Mouse (Mus musculus) NIH3T3 (cell line): ENCODE measurements around the gene Rnf2.
A peak's percentile ranks its signal among the peaks of the same experiment; 100 is the strongest.

ENCODE experiments used
- DNase-seq: peaks from one replicate; pipeline ENCODE4 v3.0.0-alpha.2; 2012; ENCODE audit warnings: low read depth

The Rnf2 gene

DNA sequence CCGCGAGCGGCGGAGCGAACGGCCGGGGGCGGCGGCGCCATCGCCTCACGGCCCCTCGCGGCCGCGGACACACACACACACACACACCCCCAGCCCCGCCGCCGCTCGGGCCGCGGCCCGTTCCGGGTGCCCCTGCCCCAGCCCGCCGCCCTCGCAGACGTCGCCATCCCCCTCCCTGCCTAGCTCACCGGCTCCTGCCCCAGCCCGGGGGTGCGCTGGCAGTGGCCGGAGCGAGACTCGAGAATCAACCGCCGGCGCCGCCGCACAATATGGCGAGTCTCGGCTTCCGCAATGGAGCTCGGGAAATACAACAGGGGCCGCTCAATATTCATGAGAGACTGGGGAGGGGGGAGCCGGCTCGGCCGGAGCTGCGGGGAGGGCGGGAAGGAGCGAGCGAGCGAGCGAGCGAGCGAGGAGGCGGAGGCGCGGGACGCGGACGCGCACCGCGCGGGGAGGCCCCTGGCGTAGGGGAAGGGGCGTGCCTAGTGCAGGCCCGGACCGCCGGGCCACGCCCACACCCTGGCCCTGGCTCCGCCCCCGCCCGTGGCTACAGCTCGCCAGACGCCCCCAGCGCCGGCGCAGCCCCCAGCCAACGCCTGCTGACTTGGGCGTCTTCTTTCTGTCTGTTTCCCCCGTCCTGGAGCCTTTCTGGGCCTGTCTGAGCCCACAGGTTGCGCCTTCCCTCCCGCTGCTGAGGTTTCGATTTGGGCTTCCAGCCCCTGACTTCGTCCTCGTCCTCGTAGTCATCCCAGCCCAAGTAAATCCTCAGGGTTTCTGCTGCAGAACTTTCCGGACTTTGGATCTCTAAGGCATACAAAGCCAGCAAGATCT lies at the start of gene Rnf2:
Rnf2 (minus strand) TSS at position 425 of the 831 bp plus-strand sequence.
- DNase-seq: peak; percentile 97

DNA sequence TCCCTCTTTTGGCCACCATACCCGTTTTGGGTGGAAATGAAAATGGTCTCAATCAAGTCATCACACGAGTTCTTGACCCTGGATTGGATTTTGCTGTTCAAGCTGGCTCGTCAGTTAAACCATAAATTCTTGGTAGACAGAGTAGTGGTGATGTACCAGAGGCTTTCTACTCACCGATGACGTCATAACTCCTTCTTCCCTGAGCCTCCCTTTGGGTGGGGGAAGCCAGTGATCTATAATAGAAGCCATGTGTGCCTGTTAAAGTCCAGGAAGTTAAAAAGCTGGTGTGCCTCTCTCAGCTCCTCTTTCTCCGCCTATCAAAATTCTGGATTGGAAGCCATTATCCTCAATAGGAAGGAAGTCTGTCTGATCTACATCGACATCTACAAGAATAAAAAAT lies 49.0 kb upstream of the Rnf2 start:
- DNase-seq: peak; percentile 80

DNA sequence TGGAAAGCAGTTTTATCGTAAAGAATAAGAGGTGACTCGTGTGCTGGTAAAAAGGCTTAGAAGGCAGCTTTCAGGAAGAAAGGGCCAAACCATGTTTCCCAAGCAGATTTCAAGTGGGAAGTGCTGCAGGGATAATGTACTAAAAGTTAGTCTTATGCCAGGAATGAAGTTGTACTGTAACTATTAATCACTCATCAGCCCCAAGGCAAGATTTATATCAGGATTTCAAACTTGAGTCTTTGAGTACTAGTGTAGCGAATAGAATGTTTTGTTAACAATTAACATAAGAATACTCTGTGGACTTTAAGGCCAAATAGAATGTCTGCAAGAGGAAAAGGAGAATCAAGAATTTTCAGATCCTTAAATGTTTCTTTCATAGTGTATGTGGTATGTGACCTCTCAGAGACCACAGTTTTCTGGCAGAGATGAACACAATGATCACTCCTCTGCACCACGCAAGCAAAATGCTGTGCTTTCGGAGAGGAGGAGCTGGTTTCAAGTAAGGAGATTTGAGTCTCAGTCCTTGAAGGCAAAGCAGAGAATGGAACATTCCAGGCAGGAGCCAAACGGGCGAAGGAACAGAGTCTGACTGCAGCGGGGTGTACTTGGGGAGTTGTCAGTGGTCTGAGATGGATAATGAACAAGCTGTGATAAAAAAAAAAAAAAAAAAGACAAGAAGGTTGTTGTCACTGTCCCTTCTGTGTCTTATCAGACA lies 48.3 kb upstream of the Rnf2 start:
- DNase-seq: peak; percentile 72

DNA sequence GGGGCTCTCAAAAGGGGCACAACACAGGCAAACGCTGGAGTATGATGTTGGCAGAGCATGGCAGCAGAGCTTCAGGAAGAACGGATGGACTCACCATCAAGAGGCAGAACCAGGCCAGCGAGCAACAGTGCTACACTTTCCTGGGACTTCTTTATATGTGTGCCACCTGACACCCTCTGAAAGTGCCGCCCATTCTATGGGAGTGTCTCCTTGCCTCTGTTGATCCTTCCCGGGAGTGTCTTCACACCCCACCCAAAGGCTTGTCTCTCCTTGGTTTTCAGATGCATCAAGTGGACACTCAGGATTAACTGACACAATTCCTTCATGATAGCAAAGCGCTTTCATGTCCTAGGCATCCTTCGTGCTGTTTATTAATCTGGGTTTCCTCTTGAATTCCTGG lies 44.8 kb upstream of the Rnf2 start:
- DNase-seq: no peak

DNA sequence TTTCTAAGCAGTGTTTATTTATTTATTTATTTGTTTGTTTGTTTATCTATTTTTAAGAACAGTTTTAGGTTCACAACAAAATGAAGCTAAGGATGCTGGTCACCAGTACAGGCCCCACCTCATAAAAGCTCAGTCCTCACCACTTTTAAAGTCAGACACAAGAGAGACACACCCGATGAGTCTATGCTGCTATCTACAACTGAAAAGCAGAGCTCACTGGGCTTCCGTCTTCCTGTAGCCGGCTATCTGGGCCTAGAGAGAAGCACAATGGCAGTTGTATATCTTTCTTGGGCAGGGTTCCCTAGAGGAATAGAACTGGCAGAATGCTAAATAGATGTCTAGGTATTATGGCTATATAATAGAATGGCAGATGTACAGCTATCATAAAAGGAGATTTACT lies 43.8 kb upstream of the Rnf2 start:
- no peak for DNase-seq

DNA sequence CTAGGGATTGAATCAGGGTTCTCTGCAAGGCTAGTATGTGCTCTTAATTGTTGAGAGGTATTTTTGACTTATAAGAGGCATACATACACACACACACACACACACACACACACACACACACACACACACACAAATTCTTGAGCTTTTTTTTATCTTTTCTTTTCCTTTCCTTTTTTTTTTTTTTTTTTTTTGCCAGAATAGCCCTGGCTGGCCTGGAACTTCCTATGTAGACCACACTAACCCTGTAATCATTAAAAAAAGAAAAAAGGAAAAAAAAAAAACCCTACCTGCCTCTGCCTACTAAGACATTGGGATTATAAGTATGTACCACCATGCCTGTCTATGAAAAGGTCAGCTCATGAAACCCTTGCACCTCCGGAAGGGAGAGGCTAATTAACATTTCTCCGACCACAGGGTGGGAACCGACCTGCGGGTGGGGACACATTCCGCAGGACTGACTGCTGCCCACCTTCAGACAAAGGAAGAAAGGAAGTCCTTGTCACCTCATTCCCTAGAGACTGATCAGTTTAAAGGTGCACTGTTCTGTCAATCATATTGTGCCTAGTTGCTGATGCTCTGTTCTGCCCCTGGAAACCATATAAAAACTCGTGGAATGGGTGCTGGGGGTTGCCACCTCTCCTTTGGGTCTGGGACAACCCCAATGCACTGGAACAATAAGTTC lies 43.2 kb upstream of the Rnf2 start:
- no peak for DNase-seq

DNA sequence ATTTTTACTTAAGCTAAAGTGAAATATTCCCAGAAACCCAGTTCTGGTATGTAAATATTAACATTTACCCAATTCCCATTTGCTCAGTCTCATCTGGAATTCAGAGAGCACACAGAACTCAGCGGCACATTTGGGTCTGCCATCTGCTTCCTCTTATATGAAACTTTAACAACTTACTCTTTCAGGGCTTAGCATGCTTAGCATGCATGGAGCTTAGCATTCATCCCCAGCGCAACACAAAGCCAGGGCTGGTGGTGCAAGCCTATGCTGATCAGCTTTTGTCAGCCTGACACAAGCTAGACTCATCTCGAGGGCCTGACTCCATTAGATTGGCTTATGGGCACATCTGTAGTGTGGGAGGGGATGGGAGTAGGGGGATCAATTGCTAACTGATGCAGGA lies 25.9 kb upstream of the Rnf2 start:
- no peak for DNase-seq

DNA sequence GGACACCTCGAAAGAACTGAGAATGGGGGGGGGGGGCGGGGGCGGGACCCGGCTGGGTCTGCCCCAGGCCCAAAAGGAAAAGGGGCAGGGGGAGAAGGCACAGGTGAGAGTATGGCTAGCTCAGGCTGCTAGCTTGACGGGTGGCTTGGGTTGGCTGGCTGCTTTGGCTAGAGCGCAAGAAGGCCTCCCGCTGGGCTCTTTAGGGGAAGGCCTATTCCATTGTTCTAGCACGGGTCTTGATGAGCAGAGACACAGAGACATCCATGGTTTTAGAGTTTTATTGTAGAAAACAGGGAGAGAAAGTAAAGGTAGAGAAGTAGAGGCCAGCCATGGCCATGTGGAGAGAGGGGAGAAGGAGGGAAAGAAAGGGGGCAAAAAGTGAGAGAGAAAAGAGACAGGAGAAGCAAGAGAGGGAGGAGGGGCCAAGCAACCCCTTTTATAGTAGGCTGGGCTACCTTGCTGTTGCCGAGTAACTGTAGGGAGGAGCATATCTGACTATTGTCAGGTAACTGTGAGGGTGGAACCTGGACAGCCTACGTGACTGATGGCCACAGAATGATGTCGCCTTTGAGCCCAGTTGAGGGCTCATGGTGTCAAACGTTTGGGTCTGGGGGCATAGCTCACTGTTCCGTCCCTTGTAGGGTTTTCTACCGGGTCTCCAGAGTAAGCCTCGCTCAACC lies 17.0 kb upstream of the Rnf2 start:
- no peak for DNase-seq

DNA sequence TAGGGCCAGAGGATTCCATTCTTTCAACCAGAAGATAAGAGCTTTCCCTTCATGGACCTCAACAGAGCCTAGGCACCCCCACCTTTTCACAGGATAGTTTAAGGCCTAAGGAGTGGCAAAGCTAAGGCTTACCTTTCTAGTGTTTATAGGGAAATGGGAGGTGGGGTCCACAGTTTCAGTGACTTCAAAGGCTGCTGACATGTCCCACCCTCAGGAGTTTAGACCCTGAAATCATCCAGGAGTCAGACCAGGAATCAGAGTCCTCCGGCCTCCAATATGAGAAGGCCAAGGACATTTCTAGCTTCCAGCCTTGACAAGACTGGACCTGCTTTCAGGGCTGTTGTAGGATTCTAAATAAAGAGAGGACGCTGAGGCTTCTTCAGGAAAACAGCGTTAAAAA lies 16.1 kb upstream of the Rnf2 start:
- DNase-seq: no peak

DNA sequence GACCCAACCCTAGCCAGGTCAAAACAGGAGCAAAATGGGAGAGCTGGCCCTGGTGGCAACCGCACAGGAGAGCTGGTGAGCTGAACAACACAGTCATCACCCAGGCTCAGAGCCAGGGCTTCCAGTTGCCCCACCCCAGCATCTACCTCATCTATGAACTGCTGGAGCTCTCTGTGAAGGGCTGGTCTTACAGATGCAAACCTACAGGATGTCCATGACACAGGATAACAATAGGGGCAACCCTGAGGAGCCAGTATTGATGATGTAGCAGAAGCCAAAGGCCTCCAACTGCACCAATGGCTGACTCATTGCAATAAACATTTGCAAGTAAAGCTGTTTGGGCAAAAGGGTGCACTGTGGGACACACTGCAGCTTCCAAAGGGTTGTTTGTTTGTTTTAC lies 15.0 kb upstream of the Rnf2 start:
- DNase-seq: peak; percentile 44

DNA sequence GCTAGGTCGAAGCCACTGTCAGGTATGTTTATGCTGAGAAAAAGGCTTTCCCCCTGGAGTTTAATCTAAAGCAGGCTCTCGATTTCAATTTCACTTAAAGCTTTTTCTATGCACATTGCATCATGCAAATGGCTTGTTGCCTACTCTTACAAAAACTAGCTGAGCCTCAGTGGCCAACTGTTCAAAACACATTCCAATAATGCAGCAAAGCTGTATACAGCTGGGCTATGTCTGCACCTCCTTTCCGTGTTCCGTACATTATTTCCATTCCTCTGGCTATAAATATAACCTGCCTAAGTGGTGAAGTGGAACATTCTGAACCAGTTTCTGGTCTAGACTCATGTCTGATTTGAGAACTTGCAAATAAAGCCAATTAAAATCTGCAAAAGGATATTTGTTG lies 13.4 kb upstream of the Rnf2 start:
- peak; percentile 76 for DNase-seq

DNA sequence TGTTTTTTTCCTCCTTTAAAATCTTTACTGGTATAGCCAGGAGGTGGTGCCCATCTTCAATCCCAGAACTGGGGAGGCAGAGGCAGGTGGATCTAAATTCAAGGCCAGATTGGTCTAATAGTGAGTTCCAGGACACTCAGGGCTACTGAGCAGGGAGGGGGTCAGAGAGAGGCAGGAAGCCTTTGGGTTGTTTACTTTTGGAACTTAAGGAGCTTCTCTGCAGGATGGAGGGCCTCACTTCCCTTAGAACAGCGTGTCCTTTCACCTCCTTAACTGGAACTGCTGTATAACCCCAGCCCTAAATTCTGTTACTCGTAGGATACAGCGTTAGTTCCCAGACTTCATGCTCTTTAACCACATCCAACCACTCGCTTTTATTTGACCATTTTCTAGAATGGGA lies 10.1 kb upstream of the Rnf2 start:
- no peak for DNase-seq

DNA sequence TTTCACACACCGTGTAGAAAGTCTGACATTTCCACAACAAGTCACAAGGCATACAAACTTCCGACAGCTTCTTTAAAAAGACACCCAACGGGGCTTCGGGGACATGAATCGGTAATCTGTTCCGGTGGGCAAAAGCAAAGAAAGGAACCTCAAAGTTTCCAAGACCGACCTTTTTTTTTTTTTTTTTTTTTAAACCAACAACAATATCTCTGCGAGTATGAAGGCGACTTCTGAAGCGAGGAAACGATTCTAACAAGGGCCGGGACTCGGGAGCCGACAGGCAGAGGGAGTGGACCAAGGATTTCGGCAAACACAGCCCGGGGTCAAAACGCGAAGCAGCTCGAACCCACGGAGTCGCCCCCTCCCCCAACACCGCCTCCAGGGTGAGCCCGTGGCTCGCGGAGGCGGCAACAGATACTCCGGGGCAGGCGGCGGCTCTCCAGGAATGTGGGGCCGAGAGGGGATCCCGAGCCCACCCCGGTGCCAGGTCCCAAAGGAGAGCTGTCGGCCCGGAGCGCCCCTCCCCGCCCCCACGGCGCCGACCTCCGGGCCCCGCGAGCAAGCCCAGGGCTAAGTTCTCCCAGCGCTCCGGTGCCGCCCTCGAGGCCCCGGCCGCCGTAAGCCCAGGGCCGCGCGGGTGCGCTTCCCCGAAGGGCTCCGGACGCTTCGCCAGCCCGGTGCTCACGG lies 797 bp downstream of the Rnf2 start:
- DNase-seq: peak; percentile 75

DNA sequence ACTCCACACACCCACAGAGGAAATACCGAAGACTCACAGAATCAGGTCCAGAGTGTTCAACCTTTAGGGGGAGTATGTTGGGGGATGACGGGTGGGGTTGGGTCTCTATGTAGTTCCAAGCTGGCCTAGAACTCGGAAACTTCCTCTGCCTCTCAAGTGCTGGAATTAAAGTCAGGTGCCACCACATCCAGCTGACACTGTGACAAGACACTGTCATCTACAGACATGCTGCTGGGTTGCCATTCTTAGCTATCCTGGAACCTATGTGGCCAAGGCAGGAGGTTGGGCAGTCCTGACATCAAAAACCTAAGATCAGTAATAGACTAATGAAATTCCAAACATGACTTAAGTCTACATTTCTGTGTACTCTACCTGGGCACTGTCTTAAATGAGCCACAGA lies 2.4 kb downstream of the Rnf2 start:
- DNase-seq: no peak

DNA sequence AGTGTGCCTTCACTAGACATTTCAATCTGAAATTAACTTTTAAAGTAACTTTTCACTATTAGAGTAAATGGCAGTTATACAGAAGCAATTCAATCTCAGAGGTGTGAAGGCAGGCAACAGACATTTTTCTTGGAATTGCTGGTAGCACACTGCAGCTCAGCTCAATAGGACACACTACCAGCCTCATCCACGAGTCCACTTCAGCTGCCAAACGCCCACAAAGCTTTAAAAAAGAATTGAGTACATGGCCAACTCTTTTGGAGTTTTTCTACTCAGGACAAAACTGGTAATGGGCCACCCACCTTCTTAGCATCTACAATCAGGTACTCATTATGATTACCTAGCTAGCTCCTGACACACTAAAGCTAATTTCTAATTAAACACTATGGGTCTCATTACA lies 2.8 kb downstream of the Rnf2 start:
- DNase-seq: no peak

DNA sequence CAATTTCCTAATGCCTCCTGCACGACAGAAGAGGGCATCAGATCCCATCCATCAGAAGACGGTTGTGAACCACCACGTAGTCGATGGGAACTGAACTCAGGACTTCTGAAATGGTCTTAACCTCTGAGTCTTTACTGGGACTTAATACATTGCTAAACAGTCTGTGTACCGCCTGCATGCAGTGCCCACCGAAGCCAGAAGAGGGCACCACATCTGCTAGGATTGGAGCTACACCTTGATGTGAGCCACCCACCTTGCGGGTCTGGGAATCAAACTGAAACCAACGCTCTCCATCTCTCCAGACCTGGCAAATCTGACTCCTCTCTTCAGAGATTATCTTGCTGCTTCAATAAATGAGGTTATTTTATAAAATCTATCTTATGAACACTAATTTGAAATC lies 3.7 kb downstream of the Rnf2 start:
- peak; percentile 60 for DNase-seq

DNA sequence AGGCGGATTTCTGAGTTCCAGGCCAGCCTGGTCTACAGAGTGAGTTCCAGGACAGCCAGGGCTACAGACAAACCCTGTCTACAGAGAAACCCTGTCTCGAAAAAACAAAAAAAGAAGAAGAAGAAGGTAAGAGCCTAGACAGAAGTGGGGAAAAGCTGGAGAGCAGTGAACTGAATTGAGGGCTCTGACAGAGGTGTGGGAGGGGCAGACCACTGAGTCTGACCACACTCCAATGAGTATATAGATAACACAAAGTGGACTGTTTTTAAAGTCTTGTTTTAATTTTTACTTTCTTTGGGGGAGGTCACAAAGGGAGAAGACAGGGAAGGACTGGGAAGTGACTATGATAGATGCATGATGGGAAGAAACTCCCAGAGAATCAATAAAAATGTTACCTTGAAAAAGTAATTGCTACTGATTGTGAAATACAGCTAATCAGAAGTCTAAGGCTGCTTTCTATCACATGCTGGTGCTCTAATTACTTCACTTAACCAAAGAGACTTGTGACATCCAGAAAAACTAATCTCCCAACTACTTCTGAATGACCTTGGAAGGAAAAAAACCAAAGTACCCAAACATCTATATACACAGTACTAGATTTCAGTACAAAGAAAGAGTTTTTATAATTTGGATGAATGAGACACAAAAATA lies 5.0 kb downstream of the Rnf2 start:
- DNase-seq: no peak

DNA sequence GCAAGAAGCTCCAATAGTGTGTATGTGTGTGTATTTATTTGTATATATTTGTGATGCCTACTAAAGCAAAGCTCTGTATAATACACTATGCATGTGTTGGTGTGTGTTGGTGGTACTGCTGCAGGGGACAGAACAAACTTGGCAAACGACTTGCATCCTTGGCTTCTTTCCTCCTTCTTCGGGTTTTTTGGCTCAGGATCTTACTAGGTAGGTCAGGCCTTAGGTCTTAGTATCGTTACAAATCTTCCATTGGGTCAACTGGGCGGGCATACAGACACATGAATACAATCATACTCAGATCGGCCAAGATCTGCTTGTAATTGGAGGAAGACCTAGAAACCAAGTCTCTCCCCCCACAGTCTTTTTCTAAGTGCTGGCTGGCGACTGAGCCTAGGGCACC lies 6.0 kb downstream of the Rnf2 start:
- DNase-seq: no peak

DNA sequence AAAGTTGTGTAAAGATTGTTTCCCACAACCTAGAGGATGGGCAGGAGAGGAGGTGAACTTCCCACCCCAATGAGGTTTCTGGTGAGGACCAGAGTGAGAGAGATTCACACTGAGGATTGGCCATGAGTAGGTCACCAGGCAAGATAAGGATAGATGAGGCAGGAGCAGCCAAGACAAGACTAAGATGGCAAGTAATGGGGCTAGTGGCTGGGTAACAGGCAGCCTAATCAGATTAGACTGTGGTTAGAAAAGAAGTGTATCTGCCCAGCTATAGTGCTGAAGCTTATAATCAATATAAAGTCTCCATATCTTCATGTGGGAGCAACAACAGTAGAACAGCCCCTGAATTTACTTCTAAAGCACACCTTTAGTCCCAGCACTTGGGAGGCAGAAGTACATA lies 6.9 kb downstream of the Rnf2 start:
- no peak for DNase-seq

DNA sequence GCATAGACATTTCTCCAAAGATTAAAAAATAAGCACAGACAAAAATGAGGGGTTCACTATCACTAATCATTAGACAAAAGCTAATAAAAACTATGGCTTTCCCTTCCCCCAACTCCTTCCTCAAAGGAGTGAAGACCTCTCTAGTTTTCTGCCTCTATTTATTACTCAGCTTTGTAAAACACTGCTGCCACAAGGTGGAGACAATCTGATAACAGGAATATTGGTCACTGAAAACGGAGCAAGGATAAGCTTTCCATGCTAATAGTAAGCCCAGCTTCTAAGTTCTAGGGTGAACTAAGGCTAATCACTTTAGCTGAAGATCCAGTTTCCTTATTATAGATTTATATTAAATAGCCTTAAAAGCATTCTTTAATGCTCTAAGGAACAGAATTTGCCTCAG lies 8.3 kb downstream of the Rnf2 start:
- DNase-seq: peak; percentile 38

DNA sequence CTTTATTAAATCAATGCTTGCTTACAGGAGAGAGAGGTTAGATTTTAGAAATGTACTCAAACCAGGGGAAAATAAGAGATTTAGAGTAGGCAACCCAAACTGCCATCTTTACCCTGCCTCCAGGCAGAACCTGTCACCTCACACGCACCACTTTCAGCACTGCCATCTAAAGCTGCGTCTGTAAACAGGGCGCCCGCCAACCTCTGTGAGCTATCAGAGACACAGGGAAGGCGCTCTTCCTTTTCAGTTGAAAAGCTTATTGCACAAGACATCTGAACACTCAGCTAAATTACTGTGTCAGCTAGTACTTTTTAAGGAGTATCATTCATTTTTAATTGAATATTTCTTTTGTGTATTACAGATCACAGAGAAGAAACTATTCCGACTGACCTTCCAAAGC lies 10.9 kb downstream of the Rnf2 start:
- no peak for DNase-seq
